Mouse (Mus musculus) hindbrain, embryonic 13.5 days (tissue): ENCODE data around the gene Gpha2. TPM values are rescaled to one million over a fixed set of nuclear protein-coding genes. Genes with fewer than 3 reads are reported as not detected.
A peak's percentile ranks its signal among the peaks of the same experiment; 100 is the strongest.

Source experiments
- ATAC-seq: fragments of 200-750 bp; cut with Nextera tagmentation; 2 replicates; pipeline ENCODE4 v1.8.0; 2017; ENCODE audit warnings: moderate TSS enrichment; ENCODE audit not compliant: low FRiP score
- H3K27ac ChIP-seq: fragments of 300-500 bp; sonication (generic); 2 replicates; pipeline ENCODE4 v1.5.1; 2015; ENCODE audit warnings: inconsistent platforms, mild to moderate bottlenecking, moderate library complexity
- H3K27me3 ChIP-seq: fragments of 300-500 bp; sonication (generic); 2 replicates; pipeline ENCODE4 v1.6.1; 2015; ENCODE audit warnings: mild to moderate bottlenecking, inconsistent platforms
- H3K36me3 ChIP-seq: fragments of 300-500 bp; sonication (generic); 2 replicates; pipeline ENCODE4 v1.6.1; 2015; ENCODE audit warnings: mild to moderate bottlenecking, inconsistent platforms
- H3K4me1 ChIP-seq: fragments of 300-500 bp; sonication (generic); replicated peaks from 2 replicates; pipeline ENCODE4 v1.6.1; 2015; ENCODE audit warnings: inconsistent platforms
- H3K4me2 ChIP-seq: fragments of 300-500 bp; sonication (generic); 2 replicates; pipeline ENCODE4 v1.6.1; 2015; ENCODE audit warnings: inconsistent platforms, mild to moderate bottlenecking, moderate library complexity
- H3K4me3 ChIP-seq: fragments of 300-500 bp; sonication (generic); 2 replicates; pipeline ENCODE4 v1.5.1; 2015; ENCODE audit warnings: mild to moderate bottlenecking, inconsistent platforms
- H3K9ac ChIP-seq: fragments of 300-500 bp; sonication (generic); 2 replicates; pipeline ENCODE4 v1.6.1; 2015; ENCODE audit warnings: mild to moderate bottlenecking, inconsistent platforms
- H3K9me3 ChIP-seq: fragments of 300-500 bp; sonication (generic); 2 replicates; pipeline ENCODE4 v1.6.1; 2016; ENCODE audit warnings: inconsistent platforms
- WGBS: fragments of 180-500 bp; shearing (Covaris S2); methylation state at CpG from one replicate; pipeline ENCODE4 v1.1.7; 2015; 5-methylcytosine and 5-hydroxymethylcytosine counted together
- polyA plus RNA-seq: library from polyadenylated mRNA; unstranded; fragments of >200 nt; fragmentation: Nextera tagmentation; extraction: Ambion mirVana; gene quantifications from 2 replicates; pipeline ENCODE4 v1.2.1, GENCODE M21; 2015

Gpha2 gene
- polyA plus RNA-seq, 1 experiment from 2014 or later, result not detected

DNA sequence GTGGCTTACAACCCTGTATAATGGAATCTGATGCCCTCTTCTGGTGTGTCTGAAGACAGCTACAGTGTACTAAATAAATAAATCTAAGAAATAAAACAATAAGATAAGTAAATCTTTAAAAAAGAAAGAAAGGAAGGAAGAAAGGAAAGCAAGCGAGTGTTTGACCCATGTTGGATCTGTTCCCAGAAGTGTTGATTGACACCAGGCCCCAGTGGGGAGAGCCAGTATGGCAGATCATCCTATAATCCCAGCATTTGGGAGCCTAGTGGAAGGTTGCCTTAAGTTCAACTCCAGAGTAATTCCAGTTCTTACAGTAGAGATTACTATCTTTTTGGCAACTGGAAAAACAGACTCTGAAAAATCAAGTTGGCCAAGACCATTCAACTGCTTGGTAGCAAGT, 19.6 kb downstream of the Gpha2 start:
- ATAC-seq, result no peak
- peaks cover 62% of the 10 kb centered on the region for H3K36me3 ChIP-seq
- H3K4me2 ChIP-seq, result no peak overlapping the region
- H3K27ac ChIP-seq, result no peak overlapping the region
- no peaks in the 10 kb centered on the region for H3K9me3 ChIP-seq
- WGBS, result 79% methylated on average over 1 of the region's 1 CpGs
- peaks cover 18% of the 10 kb centered on the region for H3K4me1 ChIP-seq
- no peak overlapping the region for H3K4me3 ChIP-seq
- no peaks in the 10 kb centered on the region for H3K27me3 ChIP-seq
- H3K9ac ChIP-seq, result no peak overlapping the region

DNA sequence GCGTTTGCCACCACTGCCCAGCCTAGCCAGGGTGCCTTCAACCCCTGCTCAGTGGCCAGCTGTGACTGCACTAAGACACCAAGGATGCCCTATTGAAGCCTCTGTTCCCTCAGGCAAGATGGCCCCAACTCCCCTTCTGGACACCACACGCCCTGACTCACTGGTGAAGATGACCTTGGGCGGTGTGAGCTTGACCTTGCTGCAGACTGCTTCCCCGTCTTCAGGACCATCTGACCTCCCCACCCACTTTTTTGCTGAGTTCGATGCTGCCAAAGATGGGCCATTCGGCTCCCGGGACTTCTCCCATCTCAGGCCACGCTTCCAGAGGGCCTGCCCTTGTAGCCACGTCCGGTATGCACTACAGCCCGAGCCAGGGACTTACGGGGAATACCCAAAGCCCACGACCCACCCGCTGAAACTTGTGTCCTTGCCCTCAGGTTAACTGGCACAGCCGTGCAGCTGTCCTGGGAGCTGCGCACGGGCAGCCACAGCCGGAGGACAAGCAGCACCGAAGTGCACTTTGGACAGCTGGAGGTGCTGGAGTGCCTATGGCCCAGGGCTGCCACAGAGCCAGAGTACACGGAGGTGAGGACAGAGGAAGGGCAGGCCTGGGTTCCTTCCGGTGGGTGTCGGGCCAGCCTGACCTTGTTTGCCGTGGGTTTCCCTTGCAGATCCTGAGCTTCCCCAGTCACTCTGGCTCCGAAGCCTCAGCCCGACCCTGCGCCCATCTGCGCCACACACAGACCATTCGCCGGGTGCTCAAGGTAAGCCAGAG, 21.5 kb downstream of the Gpha2 start:
- H3K4me1 ChIP-seq, result peaks cover 11% of the 10 kb centered on the region
- no peak overlapping the region for H3K27ac ChIP-seq
- no peak overlapping the region for H3K9ac ChIP-seq
- H3K9me3 ChIP-seq, result no peaks in the 10 kb centered on the region
- no peak for ATAC-seq
- H3K4me2 ChIP-seq, result no peak overlapping the region
- H3K4me3 ChIP-seq, result no peak overlapping the region
- WGBS, result 94% methylated on average over 29 of the region's 29 CpGs
- H3K27me3 ChIP-seq, result no peaks in the 10 kb centered on the region
- peaks cover 80% of the 10 kb centered on the region for H3K36me3 ChIP-seq

GRCm38 (mm10) chr19:6253021-6253420, 26.8 kb downstream of the Gpha2 start:
- Histone ChIP-seq H3K36me3 (peaks cover 88% of the 10 kb centered on the region), H3K4me2 (no peak overlapping the region), H3K27me3 (no peaks in the 10 kb centered on the region), H3K27ac (no peak overlapping the region), H3K9ac (no peak overlapping the region; the same call in 1 of the 2 replicates), H3K4me3 (no peak overlapping the region), H3K9me3 (no peaks in the 10 kb centered on the region), H3K4me1 (no peaks in the 10 kb centered on the region)
- 95% methylated on average over 4 of the region's 4 CpGs for WGBS
- no peak for ATAC-seq

GRCm38 (mm10) chr19:6260428-6260827, 34.2 kb downstream of the Gpha2 start:
- no peak for ATAC-seq

GRCm38 (mm10) chr19:6260946-6261345, 34.8 kb downstream of the Gpha2 start:
- Histone ChIP-seq H3K4me1 (no peaks in the 10 kb centered on the region), H3K4me3 (no peak overlapping the region), H3K27me3 (no peaks in the 10 kb centered on the region), H3K27ac (no peak overlapping the region), H3K36me3 (peaks cover 64% of the 10 kb centered on the region), H3K9ac (no peak overlapping the region), H3K4me2 (no peak overlapping the region), H3K9me3 (no peaks in the 10 kb centered on the region)
- no peak for ATAC-seq
- 79% methylated on average over 4 of the region's 4 CpGs for WGBS

More at GRCm38 (mm10) chr19:6260428-6260827, 34.2 kb downstream of the Gpha2 start:
- H3K27me3 ChIP-seq, result no peaks in the 10 kb centered on the region
- no peaks in the 10 kb centered on the region for H3K4me1 ChIP-seq
- no peaks in the 10 kb centered on the region for H3K9me3 ChIP-seq
- H3K4me2 ChIP-seq, result no peak overlapping the region
- no peak overlapping the region for H3K9ac ChIP-seq
- H3K36me3 ChIP-seq, result peaks cover 69% of the 10 kb centered on the region
- H3K27ac ChIP-seq, result no peak overlapping the region
- H3K4me3 ChIP-seq, result no peak overlapping the region
- 64% methylated on average over 2 of the region's 2 CpGs for WGBS

- Histone ChIP-seq H3K4me3 (no peak overlapping the region), H3K27ac (no peak overlapping the region), H3K9ac (no peak overlapping the region), H3K36me3 (peaks cover 60% of the 10 kb centered on the region), H3K4me2 (no peak overlapping the region), H3K9me3 (no peaks in the 10 kb centered on the region), H3K4me1 (no peaks in the 10 kb centered on the region), H3K27me3 (no peaks in the 10 kb centered on the region)
- no peak for ATAC-seq
- 93% methylated on average over 14 of the region's 14 CpGs for WGBS
Observed at GRCm38 (mm10) chr19:6261379-6261778, 35.2 kb downstream of the Gpha2 start.

- no peak overlapping the region for H3K27ac ChIP-seq
- H3K9ac ChIP-seq, result no peak overlapping the region
- H3K4me3 ChIP-seq, result no peak overlapping the region
- peaks cover 2% of the 10 kb centered on the region; the same call in 1 of the 2 replicates for H3K27me3 ChIP-seq
- H3K9me3 ChIP-seq, result no peaks in the 10 kb centered on the region
- no peaks in the 10 kb centered on the region for H3K4me1 ChIP-seq
- 59% methylated on average over 7 of the region's 7 CpGs for WGBS
- H3K36me3 ChIP-seq, result peaks cover 51% of the 10 kb centered on the region
- no peak for ATAC-seq
- no peak overlapping the region for H3K4me2 ChIP-seq
Observed at GRCm38 (mm10) chr19:6262222-6262621, 36.0 kb downstream of the Gpha2 start.

GRCm38 (mm10) chr19:6262839-6263433, 36.8 kb downstream of the Gpha2 start:
- Histone ChIP-seq H3K36me3 (peaks cover 44% of the 10 kb centered on the region), H3K27me3 (peaks cover 8% of the 10 kb centered on the region; the same call in 1 of the 2 replicates)
- ATAC-seq, result no peak

GRCm38 (mm10) chr19:6264200-6264599, 38.0 kb downstream of the Gpha2 start:
- no peak overlapping the region for H3K4me2 ChIP-seq
- no peak for ATAC-seq
- H3K9ac ChIP-seq, result peak overlapping the region; percentile 19; the same call in 1 of the 2 replicates
- H3K27me3 ChIP-seq, result peaks cover 8% of the 10 kb centered on the region; the same call in 1 of the 2 replicates
- H3K27ac ChIP-seq, result no peak overlapping the region
- H3K9me3 ChIP-seq, result no peaks in the 10 kb centered on the region
- peaks cover 31% of the 10 kb centered on the region for H3K36me3 ChIP-seq
- no peak overlapping the region for H3K4me3 ChIP-seq
- WGBS, result 83% methylated on average over 9 of the region's 9 CpGs
- no peaks in the 10 kb centered on the region; the same call in 1 of the 2 replicates for H3K4me1 ChIP-seq

More at GRCm38 (mm10) chr19:6262839-6263433, 36.8 kb downstream of the Gpha2 start:
- Histone ChIP-seq H3K9ac (no peak overlapping the region), H3K4me2 (no peak overlapping the region), H3K4me3 (no peak overlapping the region), H3K27ac (0 out of 2 replicates have a peak overlapping the region, but pooled peaks have one; percentile 35), H3K9me3 (no peaks in the 10 kb centered on the region), H3K4me1 (no peaks in the 10 kb centered on the region)
- WGBS, result 83% methylated on average over 8 of the region's 8 CpGs

- 92% methylated on average over 8 of the region's 8 CpGs for WGBS
- Histone ChIP-seq H3K9me3 (no peaks in the 10 kb centered on the region), H3K4me2 (no peak overlapping the region), H3K4me3 (no peak overlapping the region), H3K9ac (no peak overlapping the region), H3K27me3 (peaks cover 8% of the 10 kb centered on the region; the same call in 1 of the 2 replicates), H3K27ac (no peak overlapping the region), H3K4me1 (no peaks in the 10 kb centered on the region; the same call in 1 of the 2 replicates), H3K36me3 (peaks cover 26% of the 10 kb centered on the region)
- no peak for ATAC-seq
Observed at GRCm38 (mm10) chr19:6264945-6265344, 38.8 kb downstream of the Gpha2 start.

GRCm38 (mm10) chr19:6265727-6266182, 39.6 kb downstream of the Gpha2 start:
- H3K9ac ChIP-seq, result no peak overlapping the region
- no peak for ATAC-seq
- peaks cover 18% of the 10 kb centered on the region for H3K36me3 ChIP-seq
- no peaks in the 10 kb centered on the region for H3K9me3 ChIP-seq
- peaks cover 11% of the 10 kb centered on the region for H3K27me3 ChIP-seq
- 65% methylated on average over 6 of the region's 6 CpGs for WGBS
- H3K4me3 ChIP-seq, result no peak overlapping the region
- H3K27ac ChIP-seq, result no peak overlapping the region
- no peak overlapping the region for H3K4me2 ChIP-seq
- no peaks in the 10 kb centered on the region; the same call in 1 of the 2 replicates for H3K4me1 ChIP-seq

- Histone ChIP-seq H3K27me3 (peaks cover 18% of the 10 kb centered on the region), H3K4me2 (no peak overlapping the region), H3K4me1 (no peaks in the 10 kb centered on the region; the same call in 1 of the 2 replicates), H3K27ac (no peak overlapping the region), H3K9ac (0 out of 2 replicates have a peak overlapping the region, but pooled peaks have one; percentile 13), H3K36me3 (peaks cover under 1% of the 10 kb centered on the region; the same call in 1 of the 2 replicates), H3K4me3 (no peak overlapping the region), H3K9me3 (no peaks in the 10 kb centered on the region)
- ATAC-seq, result no peak
- WGBS, result 80% methylated on average over 11 of the region's 11 CpGs
Observed at GRCm38 (mm10) chr19:6267306-6268169, 41.4 kb downstream of the Gpha2 start.
